Mouse (Mus musculus) olfactory bulb, adult 2 months (tissue): ENCODE data around the gene Txndc5.

Experiments used
- CTCF ChIP-seq: fragments of 200-500 bp; IDR thresholded peaks from 2 replicates; pipeline ENCODE4 v1.5.1; 2012; ENCODE audit warnings: low read depth, mild to moderate bottlenecking, low read length, moderate library complexity; ENCODE audit not compliant: insufficient read depth
- POLR2A ChIP-seq: fragments of 200-500 bp; IDR thresholded peaks from 2 replicates; pipeline ENCODE4 v1.6.1; 2012; ENCODE audit warnings: mild to moderate bottlenecking, low read depth, low read length, moderate library complexity; ENCODE audit not compliant: insufficient read depth

GRCm38 (mm10) chr13:38534016-38534415, 5.4 kb upstream of the Txndc5 start:
- TF ChIP-seq POLR2A (no peak), CTCF (no peak)
